Mouse (Mus musculus) layer of hippocampus, postnatal 10 days (tissue): ENCODE results near the gene Samd4b. TPM values are rescaled to one million over a fixed set of nuclear protein-coding genes. Genes with fewer than 3 reads are reported as not detected.

Experiments
- DNase-seq, 2 experiments: peaks; one replicate each; pipeline ENCODE4 v3.0.0; 2021; ENCODE audit warnings: low spot score in 2 of 2
- total RNA-seq, 2 experiments: library from RNA; stranded (reverse); gene quantifications; 2 replicates each; pipeline ENCODE4 v1.2.3; 2021

Samd4b gene
- total RNA-seq, 2 experiments from 2014 or later: 58.4 to 61.9 TPM

- DNase-seq: peak; percentile 23 to 49
Measured at GRCm38 (mm10) chr7:28451531-28452360, 146.2 kb downstream of the Samd4b start, which contains the start of gene Lrfn1. Lrfn1 (plus strand) TSS chr7:28451980.

GRCm38 (mm10) chr7:28447865-28448820 is 149.8 kb downstream of the Samd4b start:
- no peak for DNase-seq

- DNase-seq: no peak
Measured at GRCm38 (mm10) chr7:28447101-28447830, 150.7 kb downstream of the Samd4b start.

GRCm38 (mm10) chr7:28446446-28446845 is 151.5 kb downstream of the Samd4b start:
- DNase-seq: peak; percentile 94

- no peak for DNase-seq
Measured at GRCm38 (mm10) chr7:28444344-28444974, 153.5 kb downstream of the Samd4b start.

- DNase-seq: no peak
Measured at GRCm38 (mm10) chr7:28442688-28443087, 155.3 kb downstream of the Samd4b start.

- DNase-seq: no peak
Measured at GRCm38 (mm10) chr7:28441776-28442485, 156.0 kb downstream of the Samd4b start.

GRCm38 (mm10) chr7:28440739-28441138 is 157.2 kb downstream of the Samd4b start:
- DNase-seq: no peak

- no peak for DNase-seq
Measured at GRCm38 (mm10) chr7:28438771-28439170, 159.2 kb downstream of the Samd4b start.

- DNase-seq: no peak
Measured at GRCm38 (mm10) chr7:28437964-28438363, 160.0 kb downstream of the Samd4b start.

GRCm38 (mm10) chr7:28436932-28437570 is 160.9 kb downstream of the Samd4b start, which contains the start of gene Gmfg:
Gmfg (plus strand) TSS chr7:28437447.
- peak; percentile 81 to 82 for DNase-seq

GRCm38 (mm10) chr7:28436271-28436904 is 161.6 kb downstream of the Samd4b start:
- DNase-seq: peak; percentile 100

- peak; percentile 32 to 57 for DNase-seq
Measured at GRCm38 (mm10) chr7:28435660-28436259, 162.2 kb downstream of the Samd4b start.

GRCm38 (mm10) chr7:28432252-28432651 is 165.7 kb downstream of the Samd4b start:
- DNase-seq: no peak

GRCm38 (mm10) chr7:28430512-28430911 is 167.4 kb downstream of the Samd4b start:
- DNase-seq: no peak

- DNase-seq: no peak
Measured at GRCm38 (mm10) chr7:28427738-28428137, 170.2 kb downstream of the Samd4b start.

- no peak for DNase-seq
Measured at GRCm38 (mm10) chr7:28423018-28423417, 174.9 kb downstream of the Samd4b start.

GRCm38 (mm10) chr7:28419416-28419815 is 178.5 kb downstream of the Samd4b start:
- no peak for DNase-seq
